Mouse (Mus musculus) stomach, postnatal 0 days (tissue): ENCODE measurements around the gene Pip4k2a. TPM values are rescaled to one million over a fixed set of nuclear protein-coding genes. Genes with fewer than 3 reads are reported as not detected.

Source experiments
- ATAC-seq: fragments of 200-750 bp; cut with Nextera tagmentation; 2 replicates; pipeline ENCODE4 v1.8.0; 2017; ENCODE audit not compliant: low FRiP score, low TSS enrichment
- DNase-seq: peaks from one replicate; pipeline ENCODE4 v3.0.0-alpha.2; 2016; ENCODE audit warnings: low spot score
- H3K27ac ChIP-seq: fragments of 300-500 bp; sonication (generic); replicated peaks from 2 replicates; pipeline ENCODE4 v1.5.1; 2014; ENCODE audit warnings: mild to moderate bottlenecking, control low read depth
- H3K27me3 ChIP-seq: fragments of 300-500 bp; sonication (generic); 2 replicates; pipeline ENCODE4 v1.6.1; 2014; ENCODE audit warnings: low read length; ENCODE audit not compliant: control insufficient read depth, insufficient read depth
- H3K36me3 ChIP-seq: fragments of 300-500 bp; sonication (generic); 2 replicates; pipeline ENCODE4 v1.6.1; 2014; ENCODE audit warnings: low read length, mixed read lengths; ENCODE audit not compliant: control insufficient read depth, insufficient read depth
- H3K4me1 ChIP-seq: fragments of 300-500 bp; sonication (generic); replicated peaks from 2 replicates; pipeline ENCODE4 v1.6.1; 2014; ENCODE audit warnings: antibody characterized with exemption; ENCODE audit not compliant: control insufficient read depth, insufficient read depth
- H3K4me2 ChIP-seq: fragments of 300-500 bp; sonication (generic); replicated peaks from 2 replicates; pipeline ENCODE4 v1.6.1; 2014; ENCODE audit warnings: low read depth, mild to moderate bottlenecking, control low read depth, moderate library complexity
- H3K4me3 ChIP-seq: fragments of 300-500 bp; sonication (generic); 2 replicates; pipeline ENCODE4 v1.5.1; 2014; ENCODE audit warnings: low read depth, low read length, control low read depth
- H3K9ac ChIP-seq: fragments of 300-500 bp; sonication (generic); 2 replicates; pipeline ENCODE4 v1.6.1; 2014; ENCODE audit warnings: mild to moderate bottlenecking, low read length, control low read depth, mixed read lengths
- H3K9me3 ChIP-seq: fragments of 300-500 bp; sonication (generic); 2 replicates; pipeline ENCODE4 v1.6.1; 2016; ENCODE audit warnings: low read length; ENCODE audit not compliant: control insufficient read depth
- CTCF ChIP-seq: IDR thresholded peaks from 2 replicates; pipeline ENCODE4 v1.5.1; 2016; ENCODE audit warnings: antibody characterized with exemption, low read depth, mild to moderate bottlenecking, moderate library complexity
- EP300 ChIP-seq: optimal IDR thresholded peaks from 2 replicates; pipeline ENCODE3; 2016; ENCODE audit warnings: antibody characterized with exemption
- whole genome bisulfite sequencing: fragments of 180-500 bp; shearing (Covaris S2); extraction: QIAGEN DNeasy Blood & Tissue Kit; methylation state at CpG from one replicate; pipeline ENCODE4 v1.1.7; 2014; 5-methylcytosine and 5-hydroxymethylcytosine counted together
- polyA plus RNA-seq: library from polyadenylated mRNA; unstranded; fragments of >200 nt; fragmentation: Nextera tagmentation; extraction: Ambion mirVana; gene quantifications from 2 replicates; pipeline ENCODE4 v1.2.1, GENCODE M21; 2015

Gene Pip4k2a
- polyA plus RNA-seq, 1 experiment from 2014 or later: 4.5 TPM

- no peaks in the 10 kb centered on the region for H3K9me3 ChIP-seq
- H3K36me3 ChIP-seq: no peaks in the 10 kb centered on the region
- H3K4me1 ChIP-seq: no peaks in the 10 kb centered on the region
- H3K4me2 ChIP-seq: no peak overlapping the region
- H3K27me3 ChIP-seq: no peaks in the 10 kb centered on the region
- TF ChIP-seq EP300 (no peak), CTCF (no peak)
- ATAC-seq (no peak), DNase-seq (no peak)
- WGBS: 85% methylated on average over 3 of the region's 3 CpGs
- H3K9ac ChIP-seq: no peak overlapping the region
- H3K27ac ChIP-seq: no peak overlapping the region
- no peak overlapping the region for H3K4me3 ChIP-seq
These were observed 12.4 kb downstream of the Pip4k2a start for GRCm38 (mm10) chr2:18985506-18985905.

- H3K27me3 ChIP-seq: no peaks in the 10 kb centered on the region
- TF ChIP-seq CTCF (no peak), EP300 (no peak)
- ATAC-seq (no peak), DNase-seq (no peak)
- no peak overlapping the region for H3K9ac ChIP-seq
- H3K27ac ChIP-seq: no peak overlapping the region
- WGBS: 87% methylated on average over 15 of the region's 15 CpGs
- H3K4me2 ChIP-seq: no peak overlapping the region
- no peaks in the 10 kb centered on the region for H3K9me3 ChIP-seq
- no peaks in the 10 kb centered on the region for H3K36me3 ChIP-seq
- no peaks in the 10 kb centered on the region for H3K4me1 ChIP-seq
- H3K4me3 ChIP-seq: no peak overlapping the region
These were observed 13.7 kb downstream of the Pip4k2a start for GRCm38 (mm10) chr2:18984095-18984847.

GRCm38 (mm10) chr2:18983546-18983945, 14.4 kb downstream of the Pip4k2a start:
- no peak for ATAC-seq
- no peak overlapping the region for H3K9ac ChIP-seq

GRCm38 (mm10) chr2:18982581-18982980, 15.3 kb downstream of the Pip4k2a start:
- no peak for TF ChIP-seq EP300
- TF ChIP-seq CTCF: no peak
- WGBS: 79% methylated on average over 6 of the region's 6 CpGs

More at GRCm38 (mm10) chr2:18983546-18983945, 14.4 kb downstream of the Pip4k2a start:
- Histone ChIP-seq H3K4me2 (no peak overlapping the region), H3K27ac (no peak overlapping the region), H3K27me3 (no peaks in the 10 kb centered on the region), H3K9me3 (no peaks in the 10 kb centered on the region), H3K4me3 (no peak overlapping the region), H3K36me3 (no peaks in the 10 kb centered on the region), H3K4me1 (no peaks in the 10 kb centered on the region)
- DNase-seq: no peak
- no peak for TF ChIP-seq EP300
- no peak for TF ChIP-seq CTCF

GRCm38 (mm10) chr2:18979675-18980074, 18.3 kb downstream of the Pip4k2a start:
- no peaks in the 10 kb centered on the region for H3K36me3 ChIP-seq
- no peaks in the 10 kb centered on the region for H3K27me3 ChIP-seq
- TF ChIP-seq CTCF: no peak
- no peak for TF ChIP-seq EP300
- H3K4me3 ChIP-seq: no peak overlapping the region
- WGBS: 72% methylated on average over 7 of the region's 7 CpGs
- DNase-seq: no peak
- H3K4me2 ChIP-seq: no peak overlapping the region
- H3K4me1 ChIP-seq: no peaks in the 10 kb centered on the region
- no peak overlapping the region for H3K9ac ChIP-seq
- H3K9me3 ChIP-seq: no peaks in the 10 kb centered on the region
- H3K27ac ChIP-seq: no peak overlapping the region
- ATAC-seq: no peak

More at GRCm38 (mm10) chr2:18982581-18982980, 15.3 kb downstream of the Pip4k2a start:
- no peaks in the 10 kb centered on the region for H3K4me1 ChIP-seq
- DNase-seq (no peak), ATAC-seq (no peak)
- no peaks in the 10 kb centered on the region for H3K36me3 ChIP-seq
- H3K9me3 ChIP-seq: no peaks in the 10 kb centered on the region
- no peak overlapping the region for H3K9ac ChIP-seq
- no peak overlapping the region for H3K4me3 ChIP-seq
- H3K27me3 ChIP-seq: no peaks in the 10 kb centered on the region
- H3K27ac ChIP-seq: no peak overlapping the region
- no peak overlapping the region for H3K4me2 ChIP-seq

- WGBS: 88% methylated on average over 4 of the region's 4 CpGs
- no peak overlapping the region for H3K9ac ChIP-seq
These were observed 18.9 kb downstream of the Pip4k2a start for GRCm38 (mm10) chr2:18979046-18979445.

More at GRCm38 (mm10) chr2:18979046-18979445, 18.9 kb downstream of the Pip4k2a start:
- Histone ChIP-seq H3K4me2 (no peak overlapping the region), H3K27me3 (no peaks in the 10 kb centered on the region), H3K27ac (no peak overlapping the region), H3K4me3 (no peak overlapping the region), H3K4me1 (no peaks in the 10 kb centered on the region), H3K36me3 (no peaks in the 10 kb centered on the region), H3K9me3 (no peaks in the 10 kb centered on the region)
- no peak for DNase-seq
- no peak for ATAC-seq
- TF ChIP-seq EP300: no peak
